Mouse (Mus musculus): ENCODE measurements at regions not wholly inside any gene's neighbourhood (a gene's known extent, or its start where the extent isn't known, plus 50 kb on each side); places are given as distances from the start of the nearest gene placed in this dataset.

GRCm38 (mm10) chr9:26480881-26481280, 252.6 kb upstream of the B3gat1 start:
- TF ChIP-seq POLR2A (IDR thresholded peaks at IDR 0.05; ENCODE audit: borderline replicate concordance, insufficient read depth, low read length) (no peak), CTCF (IDR thresholded peaks at IDR 0.05; ENCODE audit: borderline replicate concordance, insufficient read depth, low read depth, low read length) (no peak)
